Mouse (Mus musculus) thymus, adult 18-20 months (tissue): ENCODE data around the gene Fgf18.

Experiments used
- DNase-seq, 2 experiments: peaks; one replicate each; pipeline ENCODE4 v3.0.0; 2022; ENCODE audit warnings: mixed read lengths in 2 of 2

Fgf18 gene

DNA sequence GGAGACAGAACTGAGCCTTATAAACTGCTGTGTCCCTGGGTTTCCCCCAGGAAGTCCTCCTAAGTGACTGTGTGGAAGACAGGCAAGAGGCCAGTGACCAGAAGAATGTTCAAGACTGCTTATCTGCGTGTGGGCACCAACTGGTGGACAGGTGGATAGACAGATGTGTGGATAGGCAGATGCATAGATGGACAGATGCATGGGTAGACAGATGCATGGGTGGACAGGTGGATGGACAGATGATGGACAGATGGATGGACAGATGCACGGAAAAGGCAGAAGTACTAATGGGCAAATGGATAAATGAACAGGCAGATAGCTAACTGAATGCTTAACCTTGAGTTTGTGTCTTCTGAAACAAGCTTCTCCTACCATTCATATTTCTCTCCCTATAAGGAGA, 37.1 kb downstream of the Fgf18 start:
- DNase-seq: no peak

DNA sequence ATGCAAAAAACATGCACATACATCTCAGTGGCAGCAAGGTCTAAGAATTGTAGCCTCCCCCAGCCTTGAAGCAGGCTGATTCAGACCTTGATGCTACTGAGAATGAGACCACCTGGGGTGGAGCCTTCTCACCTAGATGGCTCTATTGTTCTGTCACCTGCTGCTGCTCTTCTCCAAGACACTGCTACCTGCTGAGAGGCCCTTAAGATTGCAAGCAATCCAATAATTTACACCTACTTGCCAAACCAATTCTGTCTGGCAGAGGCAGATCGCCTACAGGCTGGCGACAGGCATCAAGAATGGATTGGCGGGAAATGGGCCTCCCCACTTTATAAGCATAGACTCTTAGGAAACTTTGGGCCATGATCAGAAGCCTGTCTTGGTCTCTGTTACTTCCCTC, 39.7 kb downstream of the Fgf18 start:
- DNase-seq: no peak

DNA sequence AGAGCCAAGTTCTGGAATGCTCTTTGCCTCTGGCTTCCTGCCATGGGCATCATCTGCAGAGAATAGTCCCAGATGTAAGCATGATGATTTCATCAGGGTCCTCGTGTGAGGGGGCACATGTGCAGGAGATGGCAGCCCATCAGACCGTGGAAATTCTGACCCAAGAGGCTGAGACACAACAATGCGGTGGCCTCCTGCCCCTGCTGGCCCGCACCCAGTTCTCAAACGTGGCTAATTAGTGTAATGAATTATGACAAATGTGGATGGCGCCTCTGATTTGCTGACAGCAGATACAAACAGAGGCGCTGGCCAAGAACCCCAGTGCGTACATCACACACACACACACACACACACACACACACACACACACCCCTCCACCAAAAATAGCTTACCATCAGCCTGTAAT, 42.3 kb downstream of the Fgf18 start:
- DNase-seq: no peak

DNA sequence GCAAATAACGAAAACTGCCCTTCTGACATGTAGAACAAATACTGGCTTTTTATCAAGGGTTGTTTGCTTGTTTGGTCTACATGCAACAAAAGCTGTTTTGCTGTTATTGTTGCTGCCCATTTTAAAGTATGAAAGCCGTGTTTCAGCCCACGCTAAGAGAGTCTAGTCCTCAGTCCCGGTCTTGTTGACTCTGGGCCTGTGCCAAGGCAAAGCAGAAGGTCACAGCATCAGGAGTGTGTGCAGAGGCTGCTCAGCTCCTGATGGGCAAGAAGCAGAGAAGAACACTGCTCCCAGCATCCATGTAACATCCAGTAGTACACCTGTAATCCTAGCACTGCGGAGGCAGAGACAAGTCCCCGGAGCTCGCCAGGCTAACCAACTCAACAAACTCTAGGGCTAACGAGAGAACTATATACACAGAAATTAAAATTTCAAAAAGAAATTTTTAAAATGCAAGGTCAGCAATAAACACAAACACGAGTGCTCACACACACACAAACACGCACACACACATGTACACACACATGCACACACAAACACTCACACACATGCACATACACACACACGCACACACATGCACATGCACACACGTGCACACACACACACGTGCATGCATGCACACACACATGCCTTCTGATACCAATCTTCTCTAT, 43.8 kb downstream of the Fgf18 start:
- DNase-seq: no peak

DNA sequence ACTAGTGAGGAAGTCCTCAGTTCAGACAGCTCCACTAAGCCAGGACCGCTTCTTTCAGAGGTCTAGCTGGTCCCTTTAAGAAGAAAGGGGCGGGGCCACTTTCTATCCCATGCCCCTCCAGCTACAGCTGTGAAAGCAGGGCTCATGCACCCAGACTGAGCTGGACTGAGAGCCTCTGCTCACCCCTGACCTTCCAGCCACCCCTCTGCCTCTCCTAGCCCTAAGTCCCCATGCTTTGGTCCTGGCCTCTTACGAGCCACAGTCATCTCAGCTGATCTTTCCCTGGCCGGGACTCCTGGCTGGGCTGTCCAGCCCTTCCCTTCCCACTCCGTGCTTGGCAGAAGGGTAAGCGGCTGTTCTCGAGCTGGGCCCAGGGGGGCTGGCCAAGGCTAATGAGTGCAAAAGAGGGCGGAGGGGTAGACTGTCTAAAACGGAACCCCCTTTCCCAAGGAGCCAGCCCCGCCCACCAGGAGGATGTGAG, 47.1 kb downstream of the Fgf18 start:
- no peak for DNase-seq

- DNase-seq: no peak
Measured at GRCm38 (mm10) chr11:33099425-33099824, 47.8 kb downstream of the Fgf18 start.

- peak in 1 of 2 experiments; percentile 5 for DNase-seq
Measured at GRCm38 (mm10) chr11:33098446-33098845, 48.8 kb downstream of the Fgf18 start.

DNA sequence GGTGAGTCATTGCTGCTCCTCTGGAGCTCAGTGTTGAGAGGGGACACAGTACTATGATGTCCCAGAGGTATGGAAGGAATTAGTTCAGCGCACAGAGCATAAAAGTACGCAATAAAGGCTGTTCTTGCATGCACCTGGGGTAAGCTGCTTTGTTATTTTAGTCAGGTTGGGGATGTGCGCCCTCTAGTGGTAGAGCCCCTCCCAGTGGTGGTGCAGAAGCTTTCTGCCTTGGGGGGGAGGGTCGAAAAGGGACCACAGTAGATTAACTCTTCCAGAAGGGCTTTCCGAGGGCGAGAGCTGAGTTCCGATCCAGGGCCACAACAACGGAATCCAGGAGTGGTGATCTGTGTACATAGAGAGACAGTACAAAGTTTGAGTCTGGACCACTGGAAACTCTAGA, 49.3 kb downstream of the Fgf18 start:
- DNase-seq: no peak

GRCm38 (mm10) chr11:33089856-33090255, 57.3 kb downstream of the Fgf18 start:
- DNase-seq: no peak

- no peak for DNase-seq
Measured at GRCm38 (mm10) chr11:33088181-33088580, 59.0 kb downstream of the Fgf18 start.

DNA sequence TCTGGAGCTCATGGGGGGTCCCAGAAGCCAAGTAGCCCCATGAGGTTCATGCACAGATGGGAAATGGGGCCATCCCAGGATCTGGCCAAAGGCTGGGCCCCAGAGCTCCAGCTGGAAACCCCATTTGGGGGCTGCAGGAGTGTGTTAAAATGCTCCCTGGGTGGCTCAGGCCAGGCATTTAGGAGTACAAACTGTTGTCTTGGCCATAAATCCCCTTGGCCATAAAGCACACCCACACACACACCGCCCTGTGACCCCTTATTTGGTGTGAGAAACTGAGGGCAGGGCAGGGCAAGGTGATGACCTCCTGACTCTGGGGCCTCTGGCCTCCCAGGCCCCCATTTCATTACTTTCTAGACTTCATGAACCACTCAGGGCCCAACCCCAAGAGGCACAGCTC, 61.2 kb downstream of the Fgf18 start:
- no peak for DNase-seq

- no peak for DNase-seq
Measured at GRCm38 (mm10) chr11:33085514-33085913, 61.7 kb downstream of the Fgf18 start.

- no peak for DNase-seq
Measured at GRCm38 (mm10) chr11:33085054-33085453, 62.1 kb downstream of the Fgf18 start.

GRCm38 (mm10) chr11:33084041-33084440, 63.2 kb downstream of the Fgf18 start:
- DNase-seq: no peak

- no peak for DNase-seq
Measured at GRCm38 (mm10) chr11:33081175-33081574, 66.0 kb downstream of the Fgf18 start.

GRCm38 (mm10) chr11:33080046-33080808, 67.0 kb downstream of the Fgf18 start:
- DNase-seq: no peak

- DNase-seq: no peak
Measured at GRCm38 (mm10) chr11:33079424-33079823, 67.8 kb downstream of the Fgf18 start.

- DNase-seq: no peak
Measured at GRCm38 (mm10) chr11:33078036-33078435, 69.2 kb downstream of the Fgf18 start.

DNA sequence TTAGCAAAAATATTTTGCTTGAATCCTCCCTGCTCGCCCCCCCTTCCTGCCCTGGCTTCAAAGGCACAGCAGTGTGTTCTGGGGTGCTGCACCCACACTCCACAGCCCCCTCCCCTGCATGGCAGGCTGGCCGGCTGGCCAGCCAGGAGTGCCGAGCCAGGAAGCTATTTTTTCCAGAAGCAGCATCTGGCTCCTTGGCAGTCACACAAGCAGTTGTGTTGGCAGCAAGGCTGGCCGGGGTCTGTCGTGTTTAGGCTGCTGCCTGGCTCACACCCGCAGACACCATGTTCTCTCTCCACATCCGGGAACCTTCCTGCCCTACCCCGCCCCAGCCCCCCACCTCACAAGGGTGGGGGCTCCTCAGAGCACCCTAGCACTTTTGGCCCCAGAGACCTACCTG, 71.9 kb downstream of the Fgf18 start:
- no peak for DNase-seq

DNA sequence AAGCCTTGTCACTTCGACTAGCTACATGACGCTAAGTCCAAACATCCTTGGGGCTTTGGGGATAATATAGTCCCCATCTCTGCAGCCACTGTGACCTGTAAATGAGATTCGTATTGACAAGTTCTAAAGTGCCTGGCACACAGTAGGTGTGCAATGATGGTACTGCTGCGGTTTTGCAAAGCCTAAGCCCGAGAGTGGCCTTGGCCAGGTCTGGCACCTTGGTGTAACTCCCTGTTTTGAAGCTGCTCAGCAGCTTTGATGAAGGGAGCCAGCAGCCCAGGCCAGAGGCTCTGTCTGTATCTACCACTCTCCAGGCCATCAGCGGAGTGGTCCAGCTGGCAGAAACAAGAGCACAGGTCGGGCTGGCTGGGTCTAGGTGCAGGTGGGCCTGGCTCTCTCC, 72.7 kb downstream of the Fgf18 start:
- DNase-seq: no peak

GRCm38 (mm10) chr11:33071358-33071922, 75.8 kb downstream of the Fgf18 start:
- DNase-seq: no peak

DNA sequence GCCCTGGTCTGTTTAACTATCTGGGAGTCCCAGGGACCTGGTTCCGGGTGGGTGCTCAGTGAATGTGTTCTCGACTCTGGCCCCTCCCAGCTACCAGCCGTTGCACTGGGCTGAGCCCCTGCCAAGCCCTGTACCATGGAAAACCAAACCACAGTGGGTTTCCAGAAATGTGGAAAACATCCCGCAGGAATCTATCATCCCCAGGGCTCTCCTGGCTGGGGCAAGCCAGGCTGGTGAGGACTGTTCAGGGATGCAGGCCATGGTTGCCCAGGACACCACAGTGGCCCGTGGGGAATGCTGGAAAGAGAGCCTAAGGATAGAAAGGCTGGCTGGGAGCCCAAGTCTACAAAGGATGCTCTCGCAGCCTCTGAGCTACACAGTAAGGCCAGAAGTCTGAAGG, 76.7 kb downstream of the Fgf18 start:
- DNase-seq: no peak
